Mouse (Mus musculus): ENCODE data around the gene Cwf19l1. TPM values are rescaled to one million over a fixed set of nuclear protein-coding genes. Genes with fewer than 3 reads are reported as not detected.

Cwf19l1 gene
- total and polyA plus RNA-seq, 2 experiments, result 12.0 to 12.4 TPM

GRCm38 (mm10) chr19:44146951-44147350 lies 11.3 kb upstream of the Cwf19l1 start:
- no peak for DNase-seq (ENCODE audit: extremely low read depth, low read depth, low spot score)
- H3K4me1 ChIP-seq (ENCODE audit: control insufficient read depth, insufficient read depth, low read length), result 0 out of 2 replicates have a peak, but pooled peaks cover 2% of the 10 kb centered on the region
- H3K4me3 ChIP-seq (ENCODE audit: insufficient read depth, low read depth, low read length), result no peak overlapping the region

GRCm38 (mm10) chr19:44146568-44146879 lies 10.8 kb upstream of the Cwf19l1 start:
- H3K36me3 ChIP-seq (ENCODE audit: control insufficient read depth, insufficient read depth, low read length), result peaks cover 16% of the 10 kb centered on the region
- no peaks in the 10 kb centered on the region for H3K27me3 ChIP-seq (ENCODE audit: control insufficient read depth, insufficient read depth, low read length)
- peak overlapping the region; percentile 79 for H3K4me3 ChIP-seq (ENCODE audit: insufficient read depth, low read depth, low read length)
- 0 out of 2 replicates have a peak, but pooled peaks cover 2% of the 10 kb centered on the region for H3K4me1 ChIP-seq (ENCODE audit: control insufficient read depth, insufficient read depth, low read length)
- peak overlapping the region; percentile 23; the same call in 1 of the 2 replicates for H3K9ac ChIP-seq (ENCODE audit: low read depth, low read length)
- peak overlapping the region; percentile 70 for H3K27ac ChIP-seq (replicated peaks; ENCODE audit: insufficient read depth, low read depth, low read length)
- no peaks in the 10 kb centered on the region for H3K79me2 ChIP-seq (ENCODE audit: control insufficient read depth, insufficient read depth, low read length)
- no peak for DNase-seq (ENCODE audit: extremely low read depth, low read depth, low spot score)
- TF ChIP-seq POLR2A (IDR thresholded peaks at IDR 0.05; ENCODE audit: extremely low read depth, insufficient read depth, low read length), result no peak
- TF ChIP-seq CTCF (IDR thresholded peaks at IDR 0.05; ENCODE audit: low read depth, low read length), result no peak
- WGBS, result 35% methylated on average over 9 of the region's 9 CpGs

More at GRCm38 (mm10) chr19:44146951-44147350, 11.3 kb upstream of the Cwf19l1 start:
- TF ChIP-seq POLR2A (IDR thresholded peaks at IDR 0.05; ENCODE audit: extremely low read depth, insufficient read depth, low read length) (no peak), CTCF (IDR thresholded peaks at IDR 0.05; ENCODE audit: low read depth, low read length) (no peak)
- Histone ChIP-seq H3K27me3 (ENCODE audit: control insufficient read depth, insufficient read depth, low read length) (no peaks in the 10 kb centered on the region), H3K9ac (ENCODE audit: low read depth, low read length) (no peak overlapping the region), H3K79me2 (ENCODE audit: control insufficient read depth, insufficient read depth, low read length) (no peaks in the 10 kb centered on the region), H3K27ac (replicated peaks; ENCODE audit: insufficient read depth, low read depth, low read length) (no peak overlapping the region), H3K36me3 (ENCODE audit: control insufficient read depth, insufficient read depth, low read length) (peaks cover 12% of the 10 kb centered on the region)
- WGBS, result 95% methylated on average over 8 of the region's 8 CpGs

GRCm38 (mm10) chr19:44145702-44146567 lies 10.3 kb upstream of the Cwf19l1 start, which contains the start of gene Bloc1s2:
Bloc1s2 (minus strand) TSS chr19:44146446.
- TF ChIP-seq POLR2A (IDR thresholded peaks at IDR 0.05; ENCODE audit: extremely low read depth, insufficient read depth, low read length) (no peak), CTCF (IDR thresholded peaks at IDR 0.05; ENCODE audit: low read depth, low read length) (no peak)
- H3K27ac ChIP-seq (replicated peaks; ENCODE audit: insufficient read depth, low read depth, low read length), result peak within 1 kb of the TSS; percentile 70
- DNase-seq (ENCODE audit: extremely low read depth, low read depth, low spot score), result peak; percentile 90
- peak within 1 kb of the TSS; percentile 87 for H3K9ac ChIP-seq (ENCODE audit: low read depth, low read length)
- no peaks in the 10 kb centered on the region for H3K27me3 ChIP-seq (ENCODE audit: control insufficient read depth, insufficient read depth, low read length)
- H3K36me3 ChIP-seq (ENCODE audit: control insufficient read depth, insufficient read depth, low read length), result peaks cover 19% of the 10 kb centered on the region
- WGBS, result 3% methylated on average over 46 of the region's 46 CpGs
- peak within 1 kb of the TSS; percentile 79 for H3K4me3 ChIP-seq (ENCODE audit: insufficient read depth, low read depth, low read length)
- H3K79me2 ChIP-seq (ENCODE audit: control insufficient read depth, insufficient read depth, low read length), result no peaks in the 10 kb centered on the region
- H3K4me1 ChIP-seq (ENCODE audit: control insufficient read depth, insufficient read depth, low read length), result 0 out of 2 replicates have a peak, but pooled peaks cover 2% of the 10 kb centered on the region

GRCm38 (mm10) chr19:44144366-44144765 lies 8.7 kb upstream of the Cwf19l1 start:
- no peak overlapping the region for H3K4me3 ChIP-seq (ENCODE audit: insufficient read depth, low read depth, low read length)
- 88% methylated on average over 9 of the region's 9 CpGs for WGBS
- TF ChIP-seq POLR2A (IDR thresholded peaks at IDR 0.05; ENCODE audit: extremely low read depth, insufficient read depth, low read length), result no peak
- TF ChIP-seq CTCF (IDR thresholded peaks at IDR 0.05; ENCODE audit: low read depth, low read length), result no peak
- H3K4me1 ChIP-seq (ENCODE audit: control insufficient read depth, insufficient read depth, low read length), result 0 out of 2 replicates have a peak, but pooled peaks cover 2% of the 10 kb centered on the region
- H3K9ac ChIP-seq (ENCODE audit: low read depth, low read length), result no peak overlapping the region
- peaks cover 29% of the 10 kb centered on the region for H3K36me3 ChIP-seq (ENCODE audit: control insufficient read depth, insufficient read depth, low read length)
- no peaks in the 10 kb centered on the region for H3K27me3 ChIP-seq (ENCODE audit: control insufficient read depth, insufficient read depth, low read length)
- no peak for DNase-seq (ENCODE audit: extremely low read depth, low read depth, low spot score)
- no peaks in the 10 kb centered on the region for H3K79me2 ChIP-seq (ENCODE audit: control insufficient read depth, insufficient read depth, low read length)
- H3K27ac ChIP-seq (replicated peaks; ENCODE audit: insufficient read depth, low read depth, low read length), result no peak overlapping the region

GRCm38 (mm10) chr19:44135960-44136485 lies 347 bp upstream of the Cwf19l1 start:
- peaks cover 5% of the 10 kb centered on the region; the same call in 1 of the 2 replicates for H3K79me2 ChIP-seq (ENCODE audit: control insufficient read depth, insufficient read depth, low read length)

More at GRCm38 (mm10) chr19:44135960-44136485, 347 bp upstream of the Cwf19l1 start:
- H3K4me3 ChIP-seq (ENCODE audit: insufficient read depth, low read depth, low read length), result peak overlapping the region; percentile 39
- no peak overlapping the region for H3K27ac ChIP-seq (replicated peaks; ENCODE audit: insufficient read depth, low read depth, low read length)
- peaks cover 2% of the 10 kb centered on the region; the same call in 1 of the 2 replicates for H3K4me1 ChIP-seq (ENCODE audit: control insufficient read depth, insufficient read depth, low read length)
- TF ChIP-seq CTCF (IDR thresholded peaks at IDR 0.05; ENCODE audit: low read depth, low read length), result no peak
- no peak for TF ChIP-seq POLR2A (IDR thresholded peaks at IDR 0.05; ENCODE audit: extremely low read depth, insufficient read depth, low read length)
- no peak for DNase-seq (ENCODE audit: extremely low read depth, low read depth, low spot score)
- H3K9ac ChIP-seq (ENCODE audit: low read depth, low read length), result no peak overlapping the region; the same call in 1 of the 2 replicates
- 32% methylated on average over 7 of the region's 7 CpGs for WGBS
- H3K27me3 ChIP-seq (ENCODE audit: control insufficient read depth, insufficient read depth, low read length), result no peaks in the 10 kb centered on the region
- H3K36me3 ChIP-seq (ENCODE audit: control insufficient read depth, insufficient read depth, low read length), result peaks cover 18% of the 10 kb centered on the region
